Mouse (Mus musculus): ENCODE results near the gene Slc25a48.

GRCm38 (mm10) chr13:56516311-56516710, 78.2 kb downstream of the Slc25a48 start:
- no peak for TF ChIP-seq CTCF (IDR thresholded peaks at IDR 0.05; ENCODE audit: low read depth)
- no peak for TF ChIP-seq EP300 (optimal IDR thresholded peaks at IDR 0.05)

Data from stomach, postnatal 0 days (tissue).